Mouse (Mus musculus): ENCODE data around the gene Sh3tc1. TPM values are rescaled to one million over a fixed set of nuclear protein-coding genes. Genes with fewer than 3 reads are reported as not detected.
A peak's percentile ranks its signal among the peaks of the same experiment; 100 is the strongest.

Gene Sh3tc1
- polyA plus RNA-seq, 1 experiment, result 1.4 TPM

GRCm38 (mm10) chr5:35770246-35770645 lies 30.5 kb upstream of the Sh3tc1 start:
- H3K27ac ChIP-seq (ENCODE audit: insufficient read depth, low read length), result no peak overlapping the region
- TF ChIP-seq CTCF (IDR thresholded peaks at IDR 0.05; ENCODE audit: extremely low read depth, insufficient read depth, low read length), result no peak
- TF ChIP-seq POLR2A (IDR thresholded peaks at IDR 0.05; ENCODE audit: extremely low read depth, insufficient read depth, low read length), result no peak
- H3K4me3 ChIP-seq (ENCODE audit: insufficient read depth, low read length), result no peak overlapping the region
- peaks cover 3% of the 10 kb centered on the region for H3K4me1 ChIP-seq (ENCODE audit: control insufficient read depth, insufficient read depth, low read length)

- Histone ChIP-seq H3K4me3 (ENCODE audit: insufficient read depth, low read length) (no peak overlapping the region), H3K4me1 (ENCODE audit: control insufficient read depth, insufficient read depth, low read length) (peaks cover 3% of the 10 kb centered on the region), H3K27ac (ENCODE audit: insufficient read depth, low read length) (no peak overlapping the region)
- TF ChIP-seq POLR2A (IDR thresholded peaks at IDR 0.05; ENCODE audit: extremely low read depth, insufficient read depth, low read length) (no peak), CTCF (IDR thresholded peaks at IDR 0.05; ENCODE audit: extremely low read depth, insufficient read depth, low read length) (no peak)
Observed at GRCm38 (mm10) chr5:35768997-35769396, 29.2 kb upstream of the Sh3tc1 start.

GRCm38 (mm10) chr5:35768525-35768924 lies 28.7 kb upstream of the Sh3tc1 start:
- no peak overlapping the region for H3K27ac ChIP-seq (ENCODE audit: insufficient read depth, low read length)
- H3K4me1 ChIP-seq (ENCODE audit: control insufficient read depth, insufficient read depth, low read length), result peaks cover 6% of the 10 kb centered on the region
- TF ChIP-seq POLR2A (IDR thresholded peaks at IDR 0.05; ENCODE audit: extremely low read depth, insufficient read depth, low read length) (no peak), CTCF (IDR thresholded peaks at IDR 0.05; ENCODE audit: extremely low read depth, insufficient read depth, low read length) (no peak)
- no peak overlapping the region for H3K4me3 ChIP-seq (ENCODE audit: insufficient read depth, low read length)

GRCm38 (mm10) chr5:35765909-35766308 lies 26.1 kb upstream of the Sh3tc1 start:
- no peak overlapping the region for H3K4me3 ChIP-seq (ENCODE audit: insufficient read depth, low read length)
- no peak for TF ChIP-seq CTCF (IDR thresholded peaks at IDR 0.05; ENCODE audit: extremely low read depth, insufficient read depth, low read length)
- no peak for TF ChIP-seq POLR2A (IDR thresholded peaks at IDR 0.05; ENCODE audit: extremely low read depth, insufficient read depth, low read length)
- H3K4me1 ChIP-seq (ENCODE audit: control insufficient read depth, insufficient read depth, low read length), result peaks cover 2% of the 10 kb centered on the region; the same call in 1 of the 2 replicates
- H3K27ac ChIP-seq (ENCODE audit: insufficient read depth, low read length), result no peak overlapping the region

- TF ChIP-seq CTCF (IDR thresholded peaks at IDR 0.05; ENCODE audit: extremely low read depth, insufficient read depth, low read length) (no peak), POLR2A (IDR thresholded peaks at IDR 0.05; ENCODE audit: extremely low read depth, insufficient read depth, low read length) (no peak)
- Histone ChIP-seq H3K4me3 (ENCODE audit: insufficient read depth, low read length) (no peak overlapping the region), H3K4me1 (ENCODE audit: control insufficient read depth, insufficient read depth, low read length) (peaks cover 11% of the 10 kb centered on the region), H3K27ac (ENCODE audit: insufficient read depth, low read length) (no peak overlapping the region)
Observed at GRCm38 (mm10) chr5:35762850-35763249, 23.1 kb upstream of the Sh3tc1 start.

- H3K27ac ChIP-seq (ENCODE audit: insufficient read depth, low read length), result no peak overlapping the region
- TF ChIP-seq POLR2A (IDR thresholded peaks at IDR 0.05; ENCODE audit: extremely low read depth, insufficient read depth, low read length) (no peak), CTCF (IDR thresholded peaks at IDR 0.05; ENCODE audit: extremely low read depth, insufficient read depth, low read length) (no peak)
- H3K4me1 ChIP-seq (ENCODE audit: control insufficient read depth, insufficient read depth, low read length), result peaks cover 11% of the 10 kb centered on the region
- no peak overlapping the region for H3K4me3 ChIP-seq (ENCODE audit: insufficient read depth, low read length)
Observed at GRCm38 (mm10) chr5:35762388-35762787, 22.6 kb upstream of the Sh3tc1 start.

GRCm38 (mm10) chr5:35761323-35761722 lies 21.5 kb upstream of the Sh3tc1 start:
- H3K27ac ChIP-seq (ENCODE audit: insufficient read depth, low read length), result no peak overlapping the region
- TF ChIP-seq CTCF (IDR thresholded peaks at IDR 0.05; ENCODE audit: extremely low read depth, insufficient read depth, low read length) (no peak), POLR2A (IDR thresholded peaks at IDR 0.05; ENCODE audit: extremely low read depth, insufficient read depth, low read length) (no peak)
- H3K4me1 ChIP-seq (ENCODE audit: control insufficient read depth, insufficient read depth, low read length), result peaks cover 11% of the 10 kb centered on the region
- H3K4me3 ChIP-seq (ENCODE audit: insufficient read depth, low read length), result no peak overlapping the region

- H3K4me3 ChIP-seq (ENCODE audit: insufficient read depth, low read length), result peak overlapping the region; percentile 68
- no peak for TF ChIP-seq CTCF (IDR thresholded peaks at IDR 0.05; ENCODE audit: extremely low read depth, insufficient read depth, low read length)
- peak; percentile 81; the same call in 1 of the 2 replicates for TF ChIP-seq POLR2A (IDR thresholded peaks at IDR 0.05; ENCODE audit: extremely low read depth, insufficient read depth, low read length)
- peaks cover 8% of the 10 kb centered on the region for H3K4me1 ChIP-seq (ENCODE audit: control insufficient read depth, insufficient read depth, low read length)
- peak overlapping the region; percentile 85 for H3K27ac ChIP-seq (ENCODE audit: insufficient read depth, low read length)
Observed at GRCm38 (mm10) chr5:35758081-35759053, 18.6 kb upstream of the Sh3tc1 start.

GRCm38 (mm10) chr5:35757639-35758001 lies 17.8 kb upstream of the Sh3tc1 start, which contains the start of gene Ablim2:
Gene Ablim2, plus strand, starts transcription at chr5:35757880.
- no peak for TF ChIP-seq CTCF (IDR thresholded peaks at IDR 0.05; ENCODE audit: extremely low read depth, insufficient read depth, low read length)
- TF ChIP-seq POLR2A (IDR thresholded peaks at IDR 0.05; ENCODE audit: extremely low read depth, insufficient read depth, low read length), result peak; percentile 84
- Histone ChIP-seq H3K4me3 (ENCODE audit: insufficient read depth, low read length) (peak within 1 kb of the TSS; percentile 68), H3K4me1 (ENCODE audit: control insufficient read depth, insufficient read depth, low read length) (peaks cover 8% of the 10 kb centered on the region), H3K27ac (ENCODE audit: insufficient read depth, low read length) (peak within 1 kb of the TSS; percentile 85)
